Mouse (Mus musculus) megakaryocyte, embryonic 14.5 days (primary cell): ENCODE data around the gene Mlana. TPM values are rescaled to one million over a fixed set of nuclear protein-coding genes. Genes with fewer than 3 reads are reported as not detected.

Experiments
- H3K27me3 ChIP-seq: replicated peaks from 2 replicates; pipeline ENCODE3; 2012; ENCODE audit warnings: inconsistent platforms
- H3K36me3 ChIP-seq: replicated peaks from 2 replicates; pipeline ENCODE3; 2012; ENCODE audit warnings: low read length, inconsistent platforms, mixed read lengths
- H3K4me1 ChIP-seq: 2 replicates; pipeline ENCODE4 v1.6.1; 2012; ENCODE audit warnings: inconsistent platforms
- H3K4me3 ChIP-seq: replicated peaks from 2 replicates; pipeline ENCODE3; 2012; ENCODE audit warnings: moderate library complexity, mild to moderate bottlenecking, inconsistent platforms
- H3K9me3 ChIP-seq: 2 replicates; pipeline ENCODE4 v1.6.1; 2012; ENCODE audit warnings: inconsistent platforms
- FLI1 ChIP-seq: IDR thresholded peaks from 2 replicates; pipeline ENCODE4 v1.6.1; 2012; ENCODE audit warnings: low read length, inconsistent platforms, mixed read lengths
- GATA1 ChIP-seq: IDR thresholded peaks from 3 replicates; pipeline ENCODE4 v1.6.1; 2012; ENCODE audit warnings: mixed read lengths, low read length, inconsistent platforms, borderline replicate concordance
- polyA plus RNA-seq: library from polyadenylated mRNA; stranded (reverse); fragments of >175 nt; gene quantifications from 2 replicates; pipeline ENCODE4 v1.2.3, GENCODE M21; 2012; ENCODE audit warnings: low replicate concordance; ENCODE audit not compliant: insufficient read depth

Gene Mlana
- polyA plus RNA-seq = not detected in 2 replicates

GRCm38 (mm10) chr19:29697245-29697874 is at the start of gene Mlana:
Gene Mlana (plus strand): TSS chr19:29697824.
- TF ChIP-seq GATA1 = no peak
- TF ChIP-seq FLI1 = no peak
- H3K27me3 ChIP-seq = no peaks in the 10 kb centered on the region
- H3K4me1 ChIP-seq = peaks cover 24% of the 10 kb centered on the region
- peaks cover 8% of the 10 kb centered on the region; the same call in 1 of the 2 replicates for H3K9me3 ChIP-seq
- H3K4me3 ChIP-seq = no peak within 1 kb of the TSS
- no peaks in the 10 kb centered on the region for H3K36me3 ChIP-seq

DNA sequence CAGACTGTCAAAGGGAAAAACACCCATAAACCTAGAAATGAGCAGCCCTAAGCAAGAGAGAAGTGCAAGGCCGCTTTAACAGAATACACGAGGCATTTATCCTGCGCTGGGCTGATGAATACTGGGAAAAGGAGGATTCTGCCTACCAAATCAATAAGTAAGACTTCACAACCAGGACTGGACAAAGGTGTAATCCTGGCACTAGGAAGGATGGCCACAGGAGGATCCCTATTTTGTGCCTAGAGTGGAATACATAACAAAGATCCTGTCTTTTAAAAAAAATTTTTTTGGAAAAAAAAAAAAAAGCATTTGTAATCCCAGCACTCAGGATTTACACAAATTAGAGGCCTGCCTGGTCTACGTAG is 49.1 kb upstream of the Mlana start:
- Histone ChIP-seq H3K9me3 (peaks cover 23% of the 10 kb centered on the region), H3K4me3 (peak overlapping the region; percentile 99), H3K27me3 (peaks cover 11% of the 10 kb centered on the region), H3K4me1 (peaks cover 18% of the 10 kb centered on the region), H3K36me3 (peaks cover 16% of the 10 kb centered on the region)
- TF ChIP-seq GATA1 (no peak), FLI1 (no peak)

DNA sequence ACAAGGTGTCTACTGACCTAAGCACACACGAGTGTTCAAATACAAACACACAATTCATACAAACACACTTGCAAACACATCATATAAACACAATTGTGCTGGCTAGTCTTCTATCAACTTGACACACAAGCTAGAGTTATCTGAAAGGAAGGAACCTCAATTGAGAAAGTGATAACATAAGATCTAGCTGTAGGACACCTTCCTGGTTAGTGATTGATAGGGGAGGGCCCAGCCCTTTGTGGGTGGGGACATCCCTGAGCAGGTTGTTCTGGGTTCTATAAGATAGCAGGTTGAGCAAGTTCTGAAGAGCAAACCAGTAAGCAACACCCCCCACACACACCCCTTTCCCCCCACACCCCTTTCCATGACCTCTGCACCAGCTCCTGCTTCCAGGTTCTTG is 47.9 kb upstream of the Mlana start:
- Histone ChIP-seq H3K9me3 (peaks cover 23% of the 10 kb centered on the region), H3K36me3 (peaks cover 15% of the 10 kb centered on the region), H3K4me1 (peaks cover 22% of the 10 kb centered on the region), H3K4me3 (no peak overlapping the region), H3K27me3 (peaks cover 15% of the 10 kb centered on the region)
- no peak for TF ChIP-seq GATA1
- no peak for TF ChIP-seq FLI1

- Histone ChIP-seq H3K27me3 (peaks cover 23% of the 10 kb centered on the region), H3K4me3 (no peak overlapping the region), H3K9me3 (peaks cover 18% of the 10 kb centered on the region), H3K4me1 (peaks cover 13% of the 10 kb centered on the region), H3K36me3 (no peaks in the 10 kb centered on the region)
- TF ChIP-seq FLI1 = no peak
- no peak for TF ChIP-seq GATA1
Measured at GRCm38 (mm10) chr19:29653768-29654265, 43.8 kb upstream of the Mlana start.

DNA sequence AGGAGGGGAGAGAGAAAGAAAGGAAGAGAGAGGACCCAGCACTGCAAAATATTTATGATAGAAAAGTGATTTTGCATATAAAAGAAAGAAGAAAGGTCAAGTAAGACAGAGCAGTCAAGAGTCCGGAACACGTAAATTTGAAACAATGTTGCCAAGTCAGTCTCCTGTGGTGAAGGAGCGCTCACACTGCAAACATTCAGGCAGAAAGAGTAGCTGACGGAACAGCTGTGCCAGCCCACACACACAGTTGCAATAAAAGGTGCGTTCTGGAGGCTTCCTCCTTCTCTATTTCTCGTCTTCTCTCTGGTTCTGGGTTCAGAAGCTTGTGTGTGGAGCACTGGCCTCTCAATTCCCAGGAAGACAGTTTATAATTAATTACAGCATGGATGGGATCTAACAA is 42.5 kb upstream of the Mlana start:
- no peak overlapping the region for H3K4me3 ChIP-seq
- H3K4me1 ChIP-seq = peaks cover 20% of the 10 kb centered on the region
- peaks cover 18% of the 10 kb centered on the region for H3K9me3 ChIP-seq
- peaks cover 23% of the 10 kb centered on the region for H3K27me3 ChIP-seq
- H3K36me3 ChIP-seq = no peaks in the 10 kb centered on the region
- TF ChIP-seq FLI1 (no peak), GATA1 (no peak)

DNA sequence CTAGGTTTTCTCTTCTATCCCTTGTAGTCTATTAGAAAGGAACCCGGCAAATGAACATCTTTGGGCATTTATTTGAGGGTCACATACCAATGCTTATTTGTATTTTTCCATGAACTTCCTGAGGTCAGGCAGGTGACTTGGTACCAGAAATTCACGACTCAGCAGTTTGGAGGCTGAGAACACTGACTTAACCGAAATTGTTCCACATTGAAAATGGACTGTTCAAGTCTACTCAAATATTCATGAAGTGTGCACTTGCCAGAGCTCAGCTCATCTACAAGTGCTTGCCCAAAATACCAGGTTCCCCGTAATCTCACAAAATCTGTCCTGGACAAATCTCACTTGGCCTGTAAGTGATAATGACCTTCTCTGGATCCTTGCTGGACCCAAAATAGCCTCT is 41.6 kb upstream of the Mlana start:
- peaks cover 12% of the 10 kb centered on the region for H3K9me3 ChIP-seq
- H3K4me1 ChIP-seq = peaks cover 16% of the 10 kb centered on the region
- H3K4me3 ChIP-seq = no peak overlapping the region
- no peaks in the 10 kb centered on the region for H3K36me3 ChIP-seq
- TF ChIP-seq GATA1 (no peak), FLI1 (no peak)
- peaks cover 20% of the 10 kb centered on the region for H3K27me3 ChIP-seq

GRCm38 (mm10) chr19:29656620-29657019 is 41.0 kb upstream of the Mlana start:
- Histone ChIP-seq H3K9me3 (peaks cover 6% of the 10 kb centered on the region), H3K27me3 (peaks cover 20% of the 10 kb centered on the region), H3K4me3 (no peak overlapping the region), H3K4me1 (peaks cover 19% of the 10 kb centered on the region), H3K36me3 (no peaks in the 10 kb centered on the region)
- no peak for TF ChIP-seq GATA1
- TF ChIP-seq FLI1 = no peak

DNA sequence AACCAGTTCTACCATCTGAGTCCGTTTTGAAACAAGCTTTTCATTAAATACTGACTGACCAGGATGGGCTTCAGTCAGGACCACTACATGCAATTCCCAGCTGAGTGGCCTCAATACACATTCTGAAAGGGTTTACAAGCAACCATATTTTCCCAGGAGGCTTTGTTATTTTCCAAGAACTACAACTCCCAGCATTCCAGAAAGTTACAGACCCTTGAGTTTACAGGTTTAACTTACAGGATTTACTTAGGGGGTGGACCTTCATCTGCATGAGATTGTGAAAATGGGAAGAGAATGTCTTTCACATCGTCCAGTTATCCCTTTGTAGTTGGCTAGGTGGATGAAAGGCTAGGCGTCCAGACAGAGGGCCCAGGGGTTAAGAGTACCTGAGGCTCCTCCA is 40.6 kb upstream of the Mlana start:
- Histone ChIP-seq H3K36me3 (no peaks in the 10 kb centered on the region), H3K27me3 (peaks cover 17% of the 10 kb centered on the region), H3K4me3 (no peak overlapping the region), H3K9me3 (peaks cover 2% of the 10 kb centered on the region), H3K4me1 (peaks cover 20% of the 10 kb centered on the region)
- TF ChIP-seq GATA1 (no peak), FLI1 (no peak)

DNA sequence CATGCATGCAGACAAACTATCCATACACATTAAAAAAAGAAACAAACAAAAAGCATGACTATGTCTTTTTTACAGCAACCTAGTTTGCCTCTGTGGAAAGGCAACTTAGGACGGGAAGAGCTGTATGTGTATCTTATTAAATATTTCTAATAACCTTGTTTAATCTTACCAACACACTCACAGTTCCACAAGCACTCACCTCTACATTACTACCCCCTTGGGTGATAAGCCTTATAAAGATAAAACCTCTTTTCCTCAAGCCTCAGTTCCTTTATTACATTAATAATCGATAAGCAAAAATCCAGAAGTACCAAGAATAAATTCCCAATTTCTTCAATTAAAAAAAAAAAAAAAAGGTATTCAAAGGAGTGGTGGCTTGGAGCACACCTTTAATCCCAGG is 40.1 kb upstream of the Mlana start:
- H3K27me3 ChIP-seq = peaks cover 17% of the 10 kb centered on the region
- no peaks in the 10 kb centered on the region for H3K36me3 ChIP-seq
- TF ChIP-seq FLI1 = no peak
- no peak for TF ChIP-seq GATA1
- no peaks in the 10 kb centered on the region for H3K9me3 ChIP-seq
- H3K4me1 ChIP-seq = peaks cover 20% of the 10 kb centered on the region
- H3K4me3 ChIP-seq = no peak overlapping the region

- Histone ChIP-seq H3K4me3 (no peak overlapping the region), H3K4me1 (peaks cover 14% of the 10 kb centered on the region), H3K27me3 (peaks cover 13% of the 10 kb centered on the region), H3K9me3 (no peaks in the 10 kb centered on the region), H3K36me3 (no peaks in the 10 kb centered on the region)
- no peak for TF ChIP-seq FLI1
- no peak for TF ChIP-seq GATA1
Measured at GRCm38 (mm10) chr19:29658836-29659235, 38.8 kb upstream of the Mlana start.
